ENCODE assay signal across 23 mouse cellular contexts in the genomic region with DNA sequence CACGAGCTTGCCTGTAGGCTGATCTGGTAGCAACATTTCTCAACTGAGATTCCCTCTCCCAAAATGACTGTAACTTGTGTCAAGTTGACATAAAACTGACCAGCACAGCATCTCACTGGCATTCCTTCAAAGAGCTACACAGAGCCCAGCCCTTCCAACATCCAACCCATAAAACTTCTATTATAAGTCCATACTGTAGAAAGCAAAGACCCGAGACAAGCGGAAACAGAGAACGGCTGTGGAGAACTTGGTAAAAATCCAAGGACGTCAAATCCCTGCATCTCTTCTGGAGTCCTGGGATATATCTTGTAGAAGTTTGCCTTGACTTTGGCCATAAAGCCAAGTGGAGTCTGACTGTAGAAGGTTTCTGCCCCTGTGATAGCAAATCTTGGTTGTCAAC. TPM values are rescaled to one million over a fixed set of nuclear protein-coding genes. Genes with fewer than 3 reads are reported as not detected.
DNase-seq lines count a peak whose midpoint lies in the region; ATAC-seq and TF ChIP-seq lines count a peak whose summit lies in the region.
"Had no signal": no experiment of that assay in that cellular context is flagged by ENCODE, and none has a peak within 500 bp of the region (broad histone marks: within the 10 kb centered on the region; RNA-seq: fewer than 3 reads in every experiment).

No protein-coding gene starts in this region.

- DNase-seq in kidney, adult 2 months = peak; percentile 42
- peak; percentile 85 for DNase-seq in kidney, postnatal 0 days (ENCODE audit: low spot score)
- no peak for DNase-seq in kidney, postnatal 36 days
- peak; percentile 57 for DNase-seq in kidney, postnatal 14 days
- DNase-seq in layer of hippocampus, adult 9-11 months = no peak
- DNase-seq: adrenal gland, postnatal 10 days; adrenal gland, postnatal 36 days; B cell, adult 2 months; cerebellum, adult 18-20 months; cerebellum, adult 9-10 months; cerebellum, postnatal 14 days; forebrain, postnatal 0 days; gastrocnemius, adult 2 months; gastrocnemius, postnatal 14 days had no signal

- H3K9me3 ChIP-seq in kidney, embryonic 15.5 days (replicated peaks) = no peaks in the 10 kb centered on the region
- no peaks in the 10 kb centered on the region for H3K9me3 ChIP-seq in kidney, postnatal 0 days (replicated peaks; ENCODE audit: low read length)
- H3K9me3 ChIP-seq: G1E; hindbrain, embryonic 12.5 days; hindbrain, embryonic 15.5 days had no signal

- no peak overlapping the region for H3K27ac ChIP-seq in kidney, adult 2 months (ENCODE audit: insufficient read depth, low read depth, low read length)
- no peak overlapping the region for H3K27ac ChIP-seq in kidney, embryonic 15.5 days
- H3K27ac ChIP-seq in kidney, postnatal 0 days = peak overlapping the region; percentile 51; the same call in 1 of the 2 replicates
- H3K27ac ChIP-seq: gastrocnemius, adult 2 months; hindbrain, embryonic 12.5 days; hindbrain, embryonic 15.5 days had no signal

- no peak overlapping the region for H3K4me2 ChIP-seq in kidney, embryonic 15.5 days
- no peak overlapping the region for H3K4me2 ChIP-seq in kidney, postnatal 0 days (ENCODE audit: low read length)
- H3K4me2 ChIP-seq: heart, embryonic 11.5 days; hindbrain, embryonic 12.5 days; hindbrain, embryonic 15.5 days had no signal

- no peak for ATAC-seq in kidney, embryonic 15.5 days (replicated peaks; ENCODE audit: low FRiP score)
- no peak for ATAC-seq in kidney, postnatal 0 days (replicated peaks; ENCODE audit: low FRiP score, low read depth)
- ATAC-seq: forebrain, embryonic 14.5 days; forebrain, postnatal 0 days; Patski had no signal

- no peak overlapping the region for H3K4me3 ChIP-seq in kidney, adult 2 months (ENCODE audit: insufficient read depth, low read depth, low read length)
- H3K4me3 ChIP-seq in kidney, embryonic 15.5 days (replicated peaks) = no peak overlapping the region
- H3K4me3 ChIP-seq in kidney, postnatal 0 days (replicated peaks; ENCODE audit: low read depth, low read length) = no peak overlapping the region
- H3K4me3 ChIP-seq: gastrocnemius, adult 2 months; hindbrain, embryonic 12.5 days; hindbrain, embryonic 15.5 days had no signal

- no peaks in the 10 kb centered on the region; the same call in 1 of the 2 replicates for H3K27me3 ChIP-seq in kidney, adult 2 months (replicated peaks; ENCODE audit: control insufficient read depth, insufficient read depth, low read length)
- no peaks in the 10 kb centered on the region for H3K27me3 ChIP-seq in kidney, embryonic 15.5 days
- no peaks in the 10 kb centered on the region for H3K27me3 ChIP-seq in kidney, postnatal 0 days (ENCODE audit: insufficient read depth, low read length)
- H3K27me3 ChIP-seq: hindbrain, embryonic 12.5 days; hindbrain, embryonic 15.5 days had no signal

- H3K9ac ChIP-seq in kidney, embryonic 15.5 days = no peak overlapping the region
- no peak overlapping the region for H3K9ac ChIP-seq in kidney, postnatal 0 days (ENCODE audit: low read depth, low read length)
- H3K9ac ChIP-seq: forebrain, postnatal 0 days; hindbrain, embryonic 12.5 days; hindbrain, embryonic 15.5 days had no signal

- no peaks in the 10 kb centered on the region for H3K4me1 ChIP-seq in kidney, adult 2 months (ENCODE audit: control insufficient read depth, insufficient read depth, low read length)
- no peaks in the 10 kb centered on the region; the same call in 1 of the 2 replicates for H3K4me1 ChIP-seq in kidney, embryonic 15.5 days
- H3K4me1 ChIP-seq in kidney, postnatal 0 days (replicated peaks; ENCODE audit: insufficient read depth, low read length) = no peaks in the 10 kb centered on the region
- H3K4me1 ChIP-seq: hindbrain, embryonic 12.5 days; hindbrain, embryonic 15.5 days had no signal

- H3K36me3 ChIP-seq in kidney, adult 2 months (ENCODE audit: control insufficient read depth, insufficient read depth, low read length) = no peaks in the 10 kb centered on the region
- no peaks in the 10 kb centered on the region for H3K36me3 ChIP-seq in kidney, embryonic 15.5 days
- H3K36me3 ChIP-seq in kidney, postnatal 0 days (ENCODE audit: insufficient read depth, low read length) = no peaks in the 10 kb centered on the region
- H3K36me3 ChIP-seq: G1E; hindbrain, embryonic 12.5 days; hindbrain, embryonic 15.5 days had no signal

- no peak for TF ChIP-seq POLR2A in kidney, adult 2 months (IDR thresholded peaks at IDR 0.05; ENCODE audit: low read depth, low read length)

- 83% methylated on average over 5 of the region's 5 CpGs for WGBS in kidney, adult 2 months
- whole genome bisulfite sequencing in kidney, embryonic 15.5 days = 77% methylated on average over 5 of the region's 5 CpGs
- WGBS in kidney, postnatal 0 days = 70% methylated on average over 5 of the region's 5 CpGs

- TF ChIP-seq CTCF in kidney, adult 2 months (conservative IDR thresholded peaks at IDR 0.05; ENCODE audit: insufficient read depth, insufficient read length, low read depth, low read length) = no peak
- no peak for TF ChIP-seq CTCF in kidney, postnatal 0 days (IDR thresholded peaks at IDR 0.05; ENCODE audit: low read depth)

RNA-seq across cellular contexts. Expression of a gene that starts 15.1 kb away (rescaled TPM):
- polyA plus RNA-seq in kidney, adult 2 months (2012; rRNA removed) = 0.59 and 0.62 TPM in 2 replicates
- polyA plus RNA-seq in kidney, embryonic 15.5 days (2015; fragmentation: Nextera tagmentation; extraction: Ambion mirVana) = 0.55 and 0.64 TPM in 2 replicates
- 0.86 and 1.5 TPM in 2 replicates for polyA plus RNA-seq in kidney, postnatal 0 days (2015; fragmentation: Nextera tagmentation; extraction: Ambion mirVana)
- polyA plus RNA-seq: embryonic facial prominence, embryonic 11.5 days; G1E; heart, embryonic 14.5 days had no signal

Comparison
In these comparisons a context has a peak if more than half of its experiments do, and no peak if none do; other contexts are left out.
1. DNase-seq: peak in kidney, adult 2 months (single experiment), kidney, postnatal 0 days (single experiment) and kidney, postnatal 14 days (single experiment); none in kidney, postnatal 36 days (0 of 2) and layer of hippocampus, adult 9-11 months (single experiment).